Mouse (Mus musculus): ENCODE results near the gene Actrt3. TPM values are rescaled to one million over a fixed set of nuclear protein-coding genes. Genes with fewer than 3 reads are reported as not detected.

The Actrt3 gene
- polyA plus RNA-seq, 1 experiment = not detected

GRCm38 (mm10) chr3:30602065-30602739 is 2.5 kb upstream of the Actrt3 start, which contains the start of gene Mynn:
Gene Mynn (plus strand): TSS chr3:30602065.
- Histone ChIP-seq H3K9ac (ENCODE audit: low read depth, poor library complexity, severe bottlenecking) (peak within 1 kb of the TSS; percentile 75), H3K27me3 (ENCODE audit: control insufficient read depth, insufficient read depth, low read length, poor library complexity, severe bottlenecking) (no peaks in the 10 kb centered on the region), H3K4me1 (ENCODE audit: control insufficient read depth, insufficient read depth, low read length) (no peaks in the 10 kb centered on the region), H3K4me3 (ENCODE audit: low read depth, low read length) (peak within 1 kb of the TSS; percentile 96), H3K36me3 (ENCODE audit: control insufficient read depth, insufficient read depth, low read length, poor library complexity, severe bottlenecking) (peaks cover 20% of the 10 kb centered on the region), H3K9me3 (replicated peaks; ENCODE audit: control insufficient read depth, insufficient read depth, low read length, poor library complexity, severe bottlenecking) (no peaks in the 10 kb centered on the region), H3K27ac (ENCODE audit: insufficient read depth, low read length) (peak within 1 kb of the TSS; percentile 81)
- peak; percentile 32 for TF ChIP-seq POLR2A (IDR thresholded peaks at IDR 0.05; ENCODE audit: insufficient read depth, low read length)
- no peak for TF ChIP-seq EP300 (IDR thresholded peaks at IDR 0.05; ENCODE audit: insufficient read depth, low read depth, low read length)
- peak; percentile 27 for TF ChIP-seq CTCF (IDR thresholded peaks at IDR 0.05; ENCODE audit: low read depth, low read length)

- no peaks in the 10 kb centered on the region for H3K4me1 ChIP-seq (ENCODE audit: control insufficient read depth, insufficient read depth, low read length)
- peak overlapping the region; percentile 42; the same call in 1 of the 2 replicates for H3K27ac ChIP-seq (ENCODE audit: insufficient read depth, low read length)
- peaks cover 16% of the 10 kb centered on the region for H3K36me3 ChIP-seq (ENCODE audit: control insufficient read depth, insufficient read depth, low read length, poor library complexity, severe bottlenecking)
- H3K4me3 ChIP-seq (ENCODE audit: low read depth, low read length) = peak overlapping the region; percentile 96
- H3K27me3 ChIP-seq (ENCODE audit: control insufficient read depth, insufficient read depth, low read length, poor library complexity, severe bottlenecking) = no peaks in the 10 kb centered on the region
- peak overlapping the region; percentile 71; the same call in 1 of the 2 replicates for H3K9ac ChIP-seq (ENCODE audit: low read depth, poor library complexity, severe bottlenecking)
- TF ChIP-seq CTCF (IDR thresholded peaks at IDR 0.05; ENCODE audit: low read depth, low read length) (no peak), EP300 (IDR thresholded peaks at IDR 0.05; ENCODE audit: insufficient read depth, low read depth, low read length) (no peak), POLR2A (IDR thresholded peaks at IDR 0.05; ENCODE audit: insufficient read depth, low read length) (no peak)
- no peaks in the 10 kb centered on the region for H3K9me3 ChIP-seq (replicated peaks; ENCODE audit: control insufficient read depth, insufficient read depth, low read length, poor library complexity, severe bottlenecking)
Observed at GRCm38 (mm10) chr3:30601610-30602064, 1.9 kb upstream of the Actrt3 start.

- Histone ChIP-seq H3K9ac (ENCODE audit: low read depth, poor library complexity, severe bottlenecking) (peak overlapping the region; percentile 75; the same call in 1 of the 2 replicates), H3K27me3 (ENCODE audit: control insufficient read depth, insufficient read depth, low read length, poor library complexity, severe bottlenecking) (no peaks in the 10 kb centered on the region), H3K27ac (ENCODE audit: insufficient read depth, low read length) (peak overlapping the region; percentile 81), H3K9me3 (replicated peaks; ENCODE audit: control insufficient read depth, insufficient read depth, low read length, poor library complexity, severe bottlenecking) (no peaks in the 10 kb centered on the region), H3K36me3 (ENCODE audit: control insufficient read depth, insufficient read depth, low read length, poor library complexity, severe bottlenecking) (peaks cover 15% of the 10 kb centered on the region), H3K4me3 (ENCODE audit: low read depth, low read length) (peak overlapping the region; percentile 89), H3K4me1 (ENCODE audit: control insufficient read depth, insufficient read depth, low read length) (no peaks in the 10 kb centered on the region)
- TF ChIP-seq POLR2A (IDR thresholded peaks at IDR 0.05; ENCODE audit: insufficient read depth, low read length) (no peak), EP300 (IDR thresholded peaks at IDR 0.05; ENCODE audit: insufficient read depth, low read depth, low read length) (peak; percentile 60; the same call in 1 of the 2 replicates)
Observed at GRCm38 (mm10) chr3:30601175-30601574, 1.4 kb upstream of the Actrt3 start.

- peaks cover 11% of the 10 kb centered on the region for H3K36me3 ChIP-seq (ENCODE audit: control insufficient read depth, insufficient read depth, low read length, poor library complexity, severe bottlenecking)
- H3K4me1 ChIP-seq (ENCODE audit: control insufficient read depth, insufficient read depth, low read length) = no peaks in the 10 kb centered on the region
- H3K4me3 ChIP-seq (ENCODE audit: low read depth, low read length) = peak overlapping the region; percentile 89
- no peaks in the 10 kb centered on the region for H3K27me3 ChIP-seq (ENCODE audit: control insufficient read depth, insufficient read depth, low read length, poor library complexity, severe bottlenecking)
- H3K27ac ChIP-seq (ENCODE audit: insufficient read depth, low read length) = no peak overlapping the region
- TF ChIP-seq POLR2A (IDR thresholded peaks at IDR 0.05; ENCODE audit: insufficient read depth, low read length) = no peak
- TF ChIP-seq EP300 (IDR thresholded peaks at IDR 0.05; ENCODE audit: insufficient read depth, low read depth, low read length) = no peak
- TF ChIP-seq CTCF (IDR thresholded peaks at IDR 0.05; ENCODE audit: low read depth, low read length) = no peak
- no peaks in the 10 kb centered on the region for H3K9me3 ChIP-seq (replicated peaks; ENCODE audit: control insufficient read depth, insufficient read depth, low read length, poor library complexity, severe bottlenecking)
- peak overlapping the region; percentile 75 for H3K9ac ChIP-seq (ENCODE audit: low read depth, poor library complexity, severe bottlenecking)
Observed at GRCm38 (mm10) chr3:30600717-30601116, 978 bp upstream of the Actrt3 start.

- no peaks in the 10 kb centered on the region for H3K9me3 ChIP-seq (replicated peaks; ENCODE audit: control insufficient read depth, insufficient read depth, low read length, poor library complexity, severe bottlenecking)
- H3K9ac ChIP-seq (ENCODE audit: low read depth, poor library complexity, severe bottlenecking) = no peak overlapping the region
- no peak overlapping the region for H3K27ac ChIP-seq (ENCODE audit: insufficient read depth, low read length)
- no peak overlapping the region for H3K4me3 ChIP-seq (ENCODE audit: low read depth, low read length)
- no peak for TF ChIP-seq CTCF (IDR thresholded peaks at IDR 0.05; ENCODE audit: low read depth, low read length)
- no peak for TF ChIP-seq EP300 (IDR thresholded peaks at IDR 0.05; ENCODE audit: insufficient read depth, low read depth, low read length)
- TF ChIP-seq POLR2A (IDR thresholded peaks at IDR 0.05; ENCODE audit: insufficient read depth, low read length) = no peak
- H3K36me3 ChIP-seq (ENCODE audit: control insufficient read depth, insufficient read depth, low read length, poor library complexity, severe bottlenecking) = no peaks in the 10 kb centered on the region
- no peaks in the 10 kb centered on the region for H3K4me1 ChIP-seq (ENCODE audit: control insufficient read depth, insufficient read depth, low read length)
- no peaks in the 10 kb centered on the region for H3K27me3 ChIP-seq (ENCODE audit: control insufficient read depth, insufficient read depth, low read length, poor library complexity, severe bottlenecking)
Observed at GRCm38 (mm10) chr3:30597271-30597670, 2.5 kb downstream of the Actrt3 start.
